Mouse (Mus musculus): Measurements from ENCODE around the gene Ovol1.

Gene Ovol1

GRCm38 (mm10) chr19:5516906-5517505 is 43.4 kb downstream of the Ovol1 start:
- no peak for DNase-seq

- peak; percentile 24 for DNase-seq
These were observed 44.3 kb downstream of the Ovol1 start for GRCm38 (mm10) chr19:5515840-5516777.

DNA sequence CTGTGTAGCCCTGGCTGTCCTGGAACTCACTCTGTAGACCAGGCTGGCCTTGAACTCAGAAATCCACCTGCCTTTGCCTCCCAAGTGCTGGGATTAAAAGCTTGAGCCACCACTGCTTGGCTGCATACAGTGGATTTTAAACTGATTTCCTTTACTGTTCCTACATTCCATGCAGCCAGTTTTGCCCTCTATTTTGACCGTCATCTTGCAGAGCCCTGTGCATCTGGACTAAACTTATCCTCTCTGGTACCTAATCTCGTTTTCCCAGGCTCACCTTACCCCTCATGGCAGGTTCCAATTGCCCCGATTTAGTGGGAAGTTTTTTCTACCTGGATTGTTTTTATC is 47.5 kb downstream of the Ovol1 start:
- DNase-seq: no peak

DNA sequence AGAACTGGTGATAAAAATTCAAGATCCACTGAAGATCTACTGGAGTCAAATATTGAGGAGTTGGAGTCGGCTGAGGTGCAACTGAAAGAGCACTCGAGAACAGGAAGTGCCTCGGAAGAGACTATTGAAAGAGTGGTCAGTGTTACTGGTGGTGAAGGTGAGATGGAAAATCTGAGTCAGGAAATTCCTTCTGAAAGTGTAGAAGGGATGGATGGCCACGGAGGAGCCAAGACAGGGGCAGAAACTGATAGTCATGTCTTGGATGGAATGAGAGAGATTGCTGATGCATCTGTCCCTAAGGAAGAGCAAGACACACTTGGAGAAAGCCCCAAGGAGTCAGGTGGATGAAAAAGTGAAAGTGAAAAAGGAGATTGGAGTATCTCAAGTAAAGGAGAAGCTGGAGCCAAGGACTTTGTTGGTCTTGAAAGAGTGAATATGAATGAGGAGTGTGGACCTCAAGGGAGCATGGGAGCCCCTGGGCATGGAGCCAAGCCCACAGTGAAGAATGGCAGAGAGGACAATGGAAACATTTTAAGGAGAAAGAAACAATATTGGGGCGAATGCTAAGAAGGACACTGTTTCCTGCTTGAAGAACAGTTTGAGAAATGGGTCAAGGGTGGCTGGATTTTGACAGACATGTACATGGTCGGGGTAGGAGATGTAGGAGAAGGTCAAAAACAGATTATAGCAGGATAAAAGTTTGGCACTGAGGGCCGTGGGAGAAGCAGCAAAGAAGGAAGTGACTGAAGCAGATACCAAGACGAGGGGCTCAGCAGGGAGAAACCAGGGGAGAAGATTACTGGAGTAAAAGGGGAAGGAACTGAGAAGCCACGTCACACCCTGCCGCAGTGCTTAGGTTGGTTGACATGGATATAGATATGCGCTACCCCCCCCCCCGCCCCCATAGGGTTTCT is 48.1 kb downstream of the Ovol1 start:
- DNase-seq: no peak

DNA sequence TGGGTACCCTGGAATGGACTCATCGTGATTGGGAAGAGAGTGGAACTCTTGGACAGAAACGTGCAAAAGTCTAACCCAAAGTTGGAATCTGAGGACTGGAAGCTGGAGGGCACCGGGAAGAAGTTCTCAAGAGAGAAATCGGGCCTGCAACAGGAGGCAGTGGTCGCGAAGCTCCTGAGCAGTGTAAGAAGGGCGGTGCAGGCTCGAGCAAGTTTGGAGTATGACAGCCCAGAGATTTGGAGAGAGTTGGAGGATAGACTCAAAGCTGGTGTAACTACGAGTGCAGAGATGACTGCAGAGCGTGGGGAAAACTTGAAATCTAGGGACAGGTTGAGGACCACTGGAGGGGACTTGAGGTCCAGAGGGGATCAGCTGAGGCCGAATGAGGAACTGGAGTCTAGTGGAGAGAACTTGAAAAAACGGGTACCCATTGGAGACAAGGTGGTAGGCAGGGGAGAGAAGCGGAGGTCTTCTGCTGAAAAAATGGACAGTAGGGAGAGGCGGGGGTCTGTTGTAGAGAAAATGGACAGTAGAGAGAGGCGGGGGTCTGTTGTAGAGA is 49.3 kb downstream of the Ovol1 start:
- no peak for DNase-seq

GRCm38 (mm10) chr19:5510031-5511026 is 50.1 kb downstream of the Ovol1 start, which contains the start of gene Snx32:
Snx32 (minus strand) TSS chr19:5510538.
- DNase-seq: peak; percentile 97

DNA sequence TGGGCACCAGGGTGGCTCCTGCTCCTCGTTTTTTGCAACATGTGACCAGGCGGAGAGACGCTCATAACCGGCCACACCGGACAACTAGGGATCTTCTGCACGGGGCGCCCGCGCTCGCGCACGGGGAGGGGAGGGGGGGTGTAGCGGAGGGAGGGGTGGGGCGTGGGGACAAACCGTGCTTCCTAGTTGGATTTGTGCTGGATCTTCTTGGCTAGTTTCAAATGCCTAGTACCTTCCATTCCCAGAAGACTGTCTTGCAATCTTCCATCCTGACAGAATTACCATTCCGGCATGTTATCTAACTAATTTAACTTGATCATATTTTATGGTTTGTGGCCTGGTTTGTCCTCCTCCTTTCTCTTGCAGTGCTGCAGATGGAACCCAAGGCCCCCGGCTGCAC is 56.8 kb downstream of the Ovol1 start, which contains the start of gene 1700020D05Rik:
1700020D05Rik (minus strand) TSS at position 101 of the 400 bp plus-strand sequence.
- DNase-seq: no peak

GRCm38 (mm10) chr19:5500330-5500875 is 60.0 kb downstream of the Ovol1 start:
- DNase-seq: no peak

Measured in thymus, postnatal 14 days (tissue).